Mouse (Mus musculus) heart, postnatal 0 days (tissue): Measurements from ENCODE around the gene Zfp319. TPM values are rescaled to one million over a fixed set of nuclear protein-coding genes. Genes with fewer than 3 reads are reported as not detected.

Experiments used
- ATAC-seq: fragments of 200-750 bp; cut with Nextera tagmentation; 2 replicates; pipeline ENCODE4 v1.8.0; 2017; ENCODE audit warnings: low read depth, moderate number of reproducible peaks, moderate library complexity; ENCODE audit not compliant: insufficient read depth
- DNase-seq: peaks from one replicate; pipeline ENCODE4 v3.0.0-alpha.2; 2016; ENCODE audit warnings: low spot score
- H3K27ac ChIP-seq: fragments of 300-500 bp; sonication (generic); 2 replicates; pipeline ENCODE4 v1.5.1; 2014; ENCODE audit warnings: low read depth, mild to moderate bottlenecking
- H3K27me3 ChIP-seq: fragments of 300-500 bp; sonication (generic); 2 replicates; pipeline ENCODE4 v1.6.1; 2014; ENCODE audit warnings: low read length, mixed read lengths; ENCODE audit not compliant: control insufficient read depth, insufficient read depth
- H3K36me3 ChIP-seq: fragments of 300-500 bp; sonication (generic); replicated peaks from 2 replicates; pipeline ENCODE4 v1.6.1; 2014; ENCODE audit warnings: low read length, mixed read lengths; ENCODE audit not compliant: control insufficient read depth, insufficient read depth
- H3K4me1 ChIP-seq: fragments of 300-500 bp; sonication (generic); 2 replicates; pipeline ENCODE4 v1.6.1; 2014; ENCODE audit warnings: antibody characterized with exemption; ENCODE audit not compliant: control insufficient read depth, insufficient read depth
- H3K4me2 ChIP-seq: fragments of 300-500 bp; sonication (generic); 2 replicates; pipeline ENCODE4 v1.6.1; 2014; ENCODE audit warnings: low read depth, mild to moderate bottlenecking, low read length, moderate library complexity
- H3K4me3 ChIP-seq: fragments of 300-500 bp; sonication (generic); 2 replicates; pipeline ENCODE4 v1.5.1; 2014; ENCODE audit warnings: low read depth, low read length
- H3K9ac ChIP-seq: fragments of 300-500 bp; sonication (generic); replicated peaks from 2 replicates; pipeline ENCODE4 v1.6.1; 2014; ENCODE audit warnings: low read depth, low read length, mixed read lengths
- H3K9me3 ChIP-seq: fragments of 300-500 bp; sonication (generic); replicated peaks from 2 replicates; pipeline ENCODE4 v1.6.1; 2016; ENCODE audit warnings: low read length; ENCODE audit not compliant: control insufficient read depth
- CTCF ChIP-seq: IDR thresholded peaks from 2 replicates; pipeline ENCODE4 v1.5.1; 2016; ENCODE audit warnings: antibody characterized with exemption, control low read depth, low read depth
- EP300 ChIP-seq: IDR thresholded peaks from 2 replicates; pipeline ENCODE4 v1.6.1; 2016; ENCODE audit warnings: antibody characterized with exemption, low read depth
- WGBS: fragments of 180-500 bp; shearing (Covaris S2); extraction: QIAGEN DNeasy Blood & Tissue Kit; methylation state at CpG from one replicate; pipeline ENCODE4 v1.1.7; 2014; 5-methylcytosine and 5-hydroxymethylcytosine counted together
- polyA plus RNA-seq: library from polyadenylated mRNA; unstranded; fragments of >200 nt; fragmentation: Nextera tagmentation; extraction: Ambion mirVana; gene quantifications from 2 replicates; pipeline ENCODE4 v1.2.1, GENCODE M21; 2015
- total RNA-seq: library from RNA; depleted of rRNA; stranded (reverse); fragments of >200 nt; gene quantifications from 2 replicates; pipeline ENCODE4 v1.2.3, GENCODE M21; 2014; ENCODE audit warnings: low replicate concordance

The Zfp319 gene
- total and polyA plus RNA-seq, 2 experiments from 2014 or later: 3.6 to 7.8 TPM

DNA sequence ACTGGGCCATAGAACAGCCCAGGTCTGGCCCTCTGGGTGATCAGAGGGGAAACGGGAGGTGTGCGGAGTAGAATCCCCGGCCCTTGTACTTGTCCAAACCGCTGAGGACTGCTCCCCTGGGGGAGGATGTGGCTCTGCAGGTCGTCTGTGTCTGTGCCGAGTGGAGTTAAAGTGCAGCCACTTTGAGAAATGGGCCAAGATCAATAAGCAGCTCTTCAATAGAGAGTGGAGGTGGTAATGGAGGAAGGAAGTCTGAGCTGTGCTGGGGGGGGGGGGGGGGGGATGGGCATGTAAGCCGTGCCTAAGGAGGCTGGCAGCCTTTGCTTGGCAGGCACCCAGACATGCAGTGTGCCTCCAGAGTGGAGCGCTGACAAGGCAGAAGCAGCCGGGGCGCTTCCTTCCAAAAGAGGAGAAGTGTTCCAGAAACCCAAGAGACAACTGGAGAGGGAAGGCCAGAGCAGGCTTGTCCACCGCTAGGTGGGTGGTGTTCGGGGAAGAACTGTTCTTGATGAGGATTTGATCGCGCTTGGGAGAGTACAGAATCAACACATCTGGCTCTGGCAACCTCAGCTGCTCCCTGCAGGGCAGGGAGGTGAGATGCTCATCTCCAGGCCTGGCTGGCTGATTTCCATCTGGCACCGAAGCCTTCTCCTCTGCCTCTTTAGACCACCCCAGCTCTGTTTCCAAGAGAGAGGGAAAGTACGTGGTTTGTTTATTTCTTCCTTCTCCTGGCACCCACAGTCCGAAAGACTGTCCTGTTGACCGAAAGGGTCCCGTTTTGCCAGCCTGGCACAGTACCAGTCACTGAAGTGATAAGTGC, 17.3 kb upstream of the Zfp319 start:
- no peaks in the 10 kb centered on the region for H3K9me3 ChIP-seq
- peak; percentile 65 for DNase-seq

DNA sequence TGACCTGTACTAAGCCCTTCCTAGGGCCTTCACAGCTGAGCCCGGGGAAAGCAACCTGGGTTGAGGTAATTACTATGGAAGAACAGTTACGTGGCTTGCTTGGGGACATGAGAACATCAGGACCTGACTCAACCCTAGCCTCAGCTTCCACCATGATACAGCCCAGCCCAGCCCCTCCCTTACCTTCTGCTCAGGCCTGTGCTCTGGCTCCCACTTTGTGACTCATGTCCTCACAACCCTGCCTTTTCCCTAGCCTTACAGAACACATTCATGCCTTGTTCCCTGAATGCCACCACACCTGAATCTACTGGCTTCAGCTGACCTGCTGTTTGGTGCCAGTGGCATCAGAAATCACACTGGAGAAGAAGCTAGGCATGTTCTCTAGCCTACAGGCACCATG, 16.6 kb upstream of the Zfp319 start:
- Histone ChIP-seq H3K4me2 (no peak overlapping the region), H3K27me3 (no peaks in the 10 kb centered on the region), H3K36me3 (peaks cover 23% of the 10 kb centered on the region), H3K9ac (no peak overlapping the region; the same call in 1 of the 2 replicates), H3K27ac (no peak overlapping the region; the same call in 1 of the 2 replicates), H3K9me3 (no peaks in the 10 kb centered on the region), H3K4me1 (peaks cover 32% of the 10 kb centered on the region), H3K4me3 (no peak overlapping the region)
- ATAC-seq: no peak
- 91% methylated on average over 2 of the region's 2 CpGs for WGBS
- no peak for TF ChIP-seq CTCF
- no peak for DNase-seq

More for the DNA sequence above, 17.3 kb upstream of the Zfp319 start:
- Histone ChIP-seq H3K36me3 (peaks cover 16% of the 10 kb centered on the region), H3K4me1 (peaks cover 36% of the 10 kb centered on the region), H3K9ac (no peak overlapping the region; the same call in 1 of the 2 replicates), H3K27ac (peak overlapping the region; percentile 52; the same call in 1 of the 2 replicates), H3K27me3 (no peaks in the 10 kb centered on the region), H3K4me3 (peak overlapping the region; percentile 8; the same call in 1 of the 2 replicates), H3K4me2 (peak overlapping the region; percentile 41)
- TF ChIP-seq EP300 (no peak), CTCF (peak; percentile 10; the same call in 1 of the 2 replicates)
- ATAC-seq: peak; percentile 25; the same call in 1 of the 2 replicates
- WGBS: 20% methylated on average over 19 of the region's 19 CpGs

DNA sequence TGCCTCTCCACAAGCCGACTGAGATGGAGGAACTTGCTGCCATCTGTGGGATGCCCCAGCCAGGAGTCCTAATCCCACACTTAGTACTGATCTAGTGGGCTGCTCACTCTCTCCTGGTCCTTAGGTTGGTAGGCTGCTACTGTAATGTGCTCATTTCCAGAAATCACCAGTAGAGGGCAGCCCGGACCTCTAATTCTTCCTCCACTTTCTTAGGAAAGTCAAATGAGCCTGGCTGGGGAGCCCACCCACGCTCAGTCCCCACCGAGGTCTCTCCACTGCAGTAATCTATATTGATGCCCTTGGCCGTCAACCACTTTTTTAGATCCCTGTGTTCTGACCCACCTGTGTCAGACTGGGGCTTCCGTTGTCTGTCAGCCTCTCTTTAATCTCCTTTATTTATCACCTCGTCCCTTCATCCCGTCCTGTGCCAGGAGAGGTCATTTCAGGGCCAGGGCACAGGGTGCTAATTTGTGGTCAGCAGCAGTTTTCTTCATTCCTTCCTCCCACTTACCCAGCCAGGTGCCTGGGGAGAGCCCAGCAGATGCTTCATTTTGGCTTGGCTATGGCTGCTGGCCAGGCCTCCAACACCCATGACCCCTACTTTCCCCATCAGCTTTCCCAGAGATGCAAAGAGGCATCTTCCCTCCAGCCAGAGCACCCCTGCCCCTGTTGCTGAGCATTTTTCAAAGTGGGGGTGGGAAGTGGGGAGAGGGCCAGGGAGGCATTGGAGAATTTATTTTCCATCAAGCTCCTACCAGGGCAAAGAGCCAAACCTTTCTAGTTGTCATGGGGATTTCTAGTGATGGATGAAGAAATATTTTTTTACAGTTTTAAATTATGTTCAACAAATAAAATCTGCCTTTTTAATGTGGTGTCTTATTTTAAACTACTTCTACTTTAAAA, 15.1 kb upstream of the Zfp319 start:
- Histone ChIP-seq H3K9me3 (no peaks in the 10 kb centered on the region), H3K27ac (no peak overlapping the region), H3K4me2 (no peak overlapping the region), H3K9ac (no peak overlapping the region), H3K27me3 (no peaks in the 10 kb centered on the region), H3K4me3 (no peak overlapping the region), H3K36me3 (peaks cover 30% of the 10 kb centered on the region), H3K4me1 (peaks cover 36% of the 10 kb centered on the region)
- 16% methylated on average over 8 of the region's 8 CpGs for WGBS
- DNase-seq (peak; percentile 73), ATAC-seq (no peak)
- TF ChIP-seq EP300 (no peak), CTCF (peak; percentile 72)

DNA sequence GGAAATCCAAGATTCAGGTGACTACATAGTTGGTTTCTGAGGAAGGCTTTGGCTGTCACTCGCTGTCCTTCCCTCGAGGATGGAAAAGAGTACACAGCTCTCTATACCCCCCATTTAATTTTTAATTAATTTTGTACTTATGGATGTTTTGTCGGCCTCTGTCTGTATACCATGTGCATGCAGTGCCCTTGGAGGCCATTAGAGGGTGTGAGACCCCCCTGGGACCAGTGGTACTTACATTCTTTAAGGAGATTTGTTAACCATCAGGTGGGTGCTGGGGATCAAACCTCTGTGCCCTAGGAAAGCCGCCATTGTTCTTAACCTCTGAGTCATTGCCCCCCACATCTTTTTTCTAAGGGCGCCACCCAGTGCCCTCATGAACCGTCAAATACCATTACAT, 12.9 kb upstream of the Zfp319 start:
- Histone ChIP-seq H3K4me1 (peaks cover 34% of the 10 kb centered on the region), H3K36me3 (peaks cover 43% of the 10 kb centered on the region), H3K9me3 (no peaks in the 10 kb centered on the region), H3K27ac (no peak overlapping the region), H3K4me2 (no peak overlapping the region), H3K4me3 (no peak overlapping the region), H3K27me3 (no peaks in the 10 kb centered on the region), H3K9ac (no peak overlapping the region)
- WGBS: 70% methylated on average over 6 of the region's 6 CpGs
- DNase-seq (no peak), ATAC-seq (no peak)
- TF ChIP-seq CTCF (peak; percentile 11; the same call in 1 of the 2 replicates), EP300 (no peak)

DNA sequence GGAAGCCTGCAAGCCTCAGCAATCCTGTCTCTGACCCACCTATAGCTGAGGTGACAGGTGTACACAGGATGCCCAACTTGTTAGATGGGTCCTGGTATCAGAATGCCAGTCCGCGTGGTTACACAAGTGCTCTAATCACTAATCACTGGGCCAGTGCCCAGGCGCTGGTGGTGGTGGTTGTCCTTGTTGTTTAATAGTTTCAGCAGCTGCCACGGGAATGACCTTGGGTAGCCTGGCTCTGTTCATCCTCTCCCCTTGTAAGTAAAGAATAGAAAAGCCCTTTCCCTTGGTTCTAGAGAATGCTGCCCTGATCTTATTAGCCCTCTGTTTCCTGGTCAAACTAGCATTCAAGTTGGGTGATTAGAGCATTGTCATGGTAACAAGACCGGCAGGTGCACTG, 10.0 kb upstream of the Zfp319 start:
- H3K27ac ChIP-seq: peak overlapping the region; percentile 85
- H3K4me1 ChIP-seq: peaks cover 12% of the 10 kb centered on the region; the same call in 1 of the 2 replicates
- H3K27me3 ChIP-seq: no peaks in the 10 kb centered on the region
- H3K4me3 ChIP-seq: no peak overlapping the region
- TF ChIP-seq EP300 (no peak), CTCF (no peak)
- H3K9ac ChIP-seq: no peak overlapping the region
- 40% methylated on average over 5 of the region's 5 CpGs for WGBS
- no peaks in the 10 kb centered on the region for H3K9me3 ChIP-seq
- ATAC-seq (peak; percentile 82), DNase-seq (peak; percentile 61)
- H3K4me2 ChIP-seq: no peak overlapping the region
- H3K36me3 ChIP-seq: peaks cover 60% of the 10 kb centered on the region
